Mouse (Mus musculus): ENCODE measurements around the gene Olfr1341.

The Olfr1341 gene

DNA sequence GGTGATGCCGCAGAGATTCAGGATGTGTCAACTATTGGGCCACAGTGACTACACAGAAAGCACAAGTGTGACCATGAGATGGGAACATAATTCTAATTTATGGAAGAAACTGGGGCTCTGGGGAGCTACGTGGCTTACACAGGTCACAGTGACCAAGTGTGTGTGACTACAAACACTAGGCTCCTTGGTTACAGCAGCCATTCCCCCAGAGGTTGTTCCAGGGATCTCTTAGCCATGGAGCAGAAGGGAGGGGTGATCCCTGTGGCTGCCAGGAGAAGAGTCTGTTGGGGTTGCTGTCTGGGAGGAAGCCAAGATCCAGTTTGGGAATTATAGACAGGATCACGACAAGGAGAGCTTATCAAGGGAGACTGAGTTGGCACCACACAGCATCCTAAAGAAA, at the start of gene Olfr1341:
TSS of gene Olfr1341 (plus strand) at position 301 of the 400 bp plus-strand sequence.
- no peak for DNase-seq (ENCODE audit: low read depth, low spot score)

DNA sequence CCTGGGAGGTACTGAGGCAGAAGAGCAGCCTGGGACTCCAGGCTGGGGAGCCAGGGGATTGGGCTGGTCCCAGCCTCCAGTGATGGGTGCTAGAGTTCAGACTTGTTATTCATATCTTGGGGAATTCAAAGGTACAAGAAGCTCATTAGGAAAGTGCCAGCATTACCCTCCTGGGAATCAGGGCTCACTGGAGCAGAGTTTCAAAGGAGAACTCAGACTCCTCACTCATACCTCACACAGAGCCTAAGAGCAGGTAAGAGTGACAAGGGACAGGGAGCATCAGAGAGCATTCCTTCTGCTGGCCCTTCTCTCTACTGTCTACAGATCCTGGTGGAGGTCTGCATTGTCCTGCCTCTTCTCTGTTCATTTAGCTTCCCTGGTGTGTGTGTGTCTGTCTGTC, 44.7 kb upstream of the Olfr1341 start, which contains the start of gene Olfr62:
TSS of gene Olfr62 (plus strand) at position 301 of the 400 bp plus-strand sequence.
- no peak for DNase-seq (ENCODE audit: low read depth, low spot score)

DNA sequence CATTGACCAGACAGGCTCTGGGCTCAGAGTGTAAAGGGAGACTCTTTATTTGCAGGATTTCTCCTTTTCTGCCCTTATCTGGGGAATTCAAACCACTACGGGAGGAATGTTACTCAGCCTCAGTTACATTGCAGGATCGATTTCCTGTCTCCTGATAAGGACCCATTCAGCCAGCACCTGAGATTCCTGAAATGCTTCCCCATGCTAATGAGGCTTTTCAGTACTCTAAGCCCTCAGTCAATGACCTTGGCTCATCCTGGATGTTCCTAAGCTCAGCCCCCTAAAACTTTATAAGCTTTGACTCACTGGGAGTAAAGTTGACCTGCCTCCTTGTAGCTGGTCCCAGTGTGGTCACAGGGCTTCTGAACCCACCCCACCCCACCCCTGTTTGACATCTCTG, 16.2 kb upstream of the Olfr1341 start:
- DNase-seq (ENCODE audit: low read depth, low spot score) = no peak

DNA sequence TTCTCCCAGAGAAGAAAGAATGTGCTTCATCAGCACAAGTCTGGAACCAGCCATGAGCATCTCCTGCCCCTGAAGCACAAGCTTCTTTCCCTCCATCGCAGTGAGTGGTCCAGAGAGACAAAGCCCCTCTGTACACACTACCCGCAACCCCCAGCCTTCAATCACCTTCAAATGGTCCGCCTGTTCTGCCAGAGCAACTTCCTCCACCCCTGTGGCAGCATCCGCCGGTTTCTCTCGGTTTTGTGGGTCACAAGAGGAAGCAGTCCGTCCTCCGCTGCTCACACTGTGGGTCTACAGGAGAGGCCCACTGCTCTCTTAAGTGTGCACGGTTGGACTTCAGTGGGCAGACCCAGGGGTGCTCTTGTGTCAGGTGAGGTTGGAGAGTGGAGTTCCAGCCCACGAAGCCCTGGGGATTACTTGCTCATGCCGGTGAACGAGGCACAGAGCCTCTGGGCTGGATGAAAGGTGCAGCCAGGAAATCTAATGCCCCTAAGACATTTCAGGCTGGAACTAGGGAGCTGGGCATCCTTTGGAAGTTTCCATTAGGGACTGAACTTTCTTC, 10.8 kb upstream of the Olfr1341 start, which contains the start of gene Olfr1342:
TSS of gene Olfr1342 (minus strand) at position 345 of the 562 bp plus-strand sequence.
- no peak for DNase-seq (ENCODE audit: low read depth, low spot score)

GRCm38 (mm10) chr4:118693812-118694211, 9.5 kb upstream of the Olfr1341 start:
- DNase-seq (ENCODE audit: low read depth, low spot score) = no peak

GRCm38 (mm10) chr4:118708086-118708485, 4.8 kb downstream of the Olfr1341 start:
- DNase-seq (ENCODE audit: low read depth, low spot score) = no peak

- DNase-seq (ENCODE audit: low read depth, low spot score) = no peak
Observed at GRCm38 (mm10) chr4:118711656-118712055, 8.3 kb downstream of the Olfr1341 start.

GRCm38 (mm10) chr4:118719838-118720237, 16.5 kb downstream of the Olfr1341 start, which contains the start of gene Olfr1340:
TSS of gene Olfr1340 (plus strand) at chr4:118720138.
- no peak for DNase-seq (ENCODE audit: low read depth, low spot score)

GRCm38 (mm10) chr4:118721742-118722483, 18.6 kb downstream of the Olfr1341 start:
- no peak for DNase-seq (ENCODE audit: low read depth, low spot score)

GRCm38 (mm10) chr4:118731875-118732274, 28.6 kb downstream of the Olfr1341 start, which contains the start of gene Olfr1339:
TSS of gene Olfr1339 (plus strand) at chr4:118732175.
- no peak for DNase-seq (ENCODE audit: low read depth, low spot score)

- no peak for DNase-seq (ENCODE audit: low read depth, low spot score)
Observed at GRCm38 (mm10) chr4:118739574-118739973, 36.3 kb downstream of the Olfr1341 start.

DNA sequence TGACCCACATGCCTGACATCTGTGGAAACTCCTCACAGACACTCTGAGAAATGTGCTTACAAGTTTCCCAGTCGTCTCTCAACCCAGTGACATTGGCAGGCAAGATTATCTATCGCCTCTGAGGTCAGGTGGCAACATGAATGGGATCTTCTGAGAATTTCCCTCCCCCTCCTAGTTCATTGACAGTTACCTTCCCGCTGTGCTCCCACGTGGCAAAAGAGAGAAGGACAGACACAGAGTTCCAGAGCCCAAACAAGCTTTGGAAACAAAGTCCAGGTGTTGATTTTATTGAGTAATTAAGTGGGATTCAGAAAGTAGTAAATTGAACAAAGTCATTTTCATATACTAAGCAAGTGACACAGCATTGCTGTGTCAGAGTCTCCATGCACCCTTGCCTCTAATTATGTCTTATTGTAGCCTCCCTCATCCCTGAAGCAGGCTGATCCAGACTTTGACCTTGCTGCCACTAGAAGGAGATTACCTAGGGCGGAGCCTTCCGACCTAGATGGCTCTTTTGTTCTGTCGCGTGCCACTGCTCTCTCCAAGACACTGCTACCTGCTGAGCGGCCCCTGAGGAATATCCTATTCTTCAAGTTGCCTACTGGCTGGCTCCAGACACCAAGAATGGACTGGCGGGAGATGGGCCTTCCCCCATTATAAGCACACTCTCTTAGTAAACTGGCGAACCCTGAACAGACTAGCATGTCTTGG, 37.8 kb downstream of the Olfr1341 start:
- no peak for DNase-seq (ENCODE audit: low read depth, low spot score)

DNA sequence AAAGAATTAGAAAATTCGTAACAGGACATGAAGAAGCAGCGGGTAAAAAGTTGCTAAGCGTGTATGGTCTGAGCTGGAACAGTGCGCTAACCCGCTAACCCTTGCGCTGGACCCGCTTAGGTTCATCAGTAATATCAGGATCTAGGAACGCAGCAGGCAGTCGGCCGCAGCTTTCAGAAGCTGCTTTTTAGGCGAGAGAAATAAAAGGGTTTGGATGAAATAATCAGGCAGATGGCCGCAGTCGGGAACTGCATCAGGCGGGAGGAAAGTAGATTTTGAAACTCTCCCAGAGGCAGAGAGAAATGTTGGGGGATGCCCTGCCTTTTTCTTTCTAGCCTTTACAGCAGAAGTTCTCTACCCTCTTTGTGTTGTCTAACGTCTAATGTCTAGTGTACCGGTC, 38.6 kb downstream of the Olfr1341 start:
- DNase-seq (ENCODE audit: low read depth, low spot score) = no peak

- no peak for DNase-seq (ENCODE audit: low read depth, low spot score)
Observed at GRCm38 (mm10) chr4:118758637-118759036, 55.3 kb downstream of the Olfr1341 start, which contains the start of gene Olfr1338. TSS of gene Olfr1338 (minus strand) at chr4:118758737.

Data from c-Kit-negative CD71-positive TER-119-positive erythroid progenitor cells, embryonic 14.5 days (primary cell).